34 mouse cellular contexts compared by ENCODE assay signal in the genomic region with DNA sequence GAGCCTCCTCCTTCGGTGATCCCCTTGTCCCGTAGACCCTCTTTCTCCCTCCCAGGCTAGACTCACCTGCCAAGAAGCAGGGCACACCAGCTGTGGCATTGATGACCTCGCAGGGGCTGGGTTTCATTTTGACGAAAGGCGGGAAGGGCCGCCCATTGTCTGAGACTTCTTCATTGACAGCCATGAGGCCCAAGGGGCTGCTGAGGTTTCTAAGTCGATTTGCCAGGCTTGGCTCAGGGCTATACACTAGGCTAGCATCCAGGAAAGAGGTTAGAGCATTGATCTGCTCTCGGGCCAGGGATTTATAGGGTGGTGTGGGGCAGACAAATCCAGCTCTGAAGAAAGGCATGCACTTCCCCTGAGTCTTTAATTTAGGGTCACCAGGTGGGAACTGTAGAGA. TPM values are rescaled to one million over a fixed set of nuclear protein-coding genes. Genes with fewer than 3 reads are reported as not detected.
"Had no signal": no experiment of that assay in that cellular context is flagged by ENCODE, and none has a peak within 500 bp of the region (broad histone marks: within the 10 kb centered on the region; RNA-seq: fewer than 3 reads in every experiment).

No protein-coding gene starts in this region.

- H3K27me3 ChIP-seq: hindbrain, embryonic 13.5 days had no signal

- H3K36me3 ChIP-seq: heart, embryonic 13.5 days; heart, embryonic 15.5 days; hindbrain, embryonic 13.5 days; kidney, embryonic 15.5 days; limb, embryonic 13.5 days; limb, embryonic 15.5 days; liver, embryonic 12.5 days had no signal

- H3K9me3 ChIP-seq: heart, embryonic 13.5 days; heart, embryonic 15.5 days; hindbrain, embryonic 13.5 days; kidney, embryonic 15.5 days; limb, embryonic 13.5 days; limb, embryonic 15.5 days; liver, embryonic 12.5 days had no signal

- H3K4me1 ChIP-seq: heart, embryonic 15.5 days had no signal

- H3K4me3 ChIP-seq: heart, adult 2 months; heart, embryonic 13.5 days; heart, embryonic 15.5 days; hindbrain, embryonic 13.5 days; kidney, embryonic 15.5 days; limb, embryonic 13.5 days; limb, embryonic 15.5 days; liver, embryonic 12.5 days had no signal

- H3K27ac ChIP-seq: heart, adult 2 months; heart, embryonic 13.5 days; heart, embryonic 15.5 days; hindbrain, embryonic 13.5 days; kidney, embryonic 15.5 days; kidney, postnatal 0 days; limb, embryonic 13.5 days; limb, embryonic 15.5 days; liver, embryonic 12.5 days; liver, embryonic 14.5 days had no signal

- DNase-seq: gastrocnemius, postnatal 14 days; gastrocnemius, postnatal 36 days; heart, adult 11 months; heart, adult 2 months; heart, postnatal 14 days; heart, postnatal 36 days; kidney, adult 11 months; kidney, adult 2 months; kidney, adult 9 months; kidney, postnatal 14 days; kidney, postnatal 36 days; layer of hippocampus, adult 9-11 months; layer of hippocampus, postnatal 36 days had no signal

- H3K9ac ChIP-seq: heart, embryonic 13.5 days; heart, embryonic 15.5 days; hindbrain, embryonic 13.5 days; kidney, embryonic 15.5 days; limb, embryonic 13.5 days; limb, embryonic 15.5 days; liver, embryonic 12.5 days; liver, embryonic 14.5 days had no signal

- H3K4me2 ChIP-seq: heart, embryonic 11.5 days; heart, embryonic 13.5 days; heart, embryonic 15.5 days; hindbrain, embryonic 13.5 days; kidney, embryonic 15.5 days; limb, embryonic 13.5 days; limb, embryonic 15.5 days; liver, embryonic 12.5 days had no signal

- ATAC-seq: hindbrain, embryonic 16.5 days; intestine, embryonic 16.5 days; liver, embryonic 12.5 days had no signal

RNA-seq across cellular contexts. Expression of a gene that starts 13.3 kb away (rescaled TPM):
- total RNA-seq: gastrocnemius, adult 18-20 months; gastrocnemius, adult 8-10 months; gastrocnemius, postnatal 14 days; gastrocnemius, postnatal 36 days; heart, adult 2 months; heart, postnatal 36 days; hematopoietic stem cell, adult 5-6 weeks; liver, adult 2 months had no signal
- polyA plus RNA-seq: heart, embryonic 13.5 days; heart, postnatal 0 days; limb, embryonic 11.5 days; liver, adult 2 months; liver, embryonic 12.5 days; liver, embryonic 16.5 days had no signal

RNA-seq across cellular contexts. Expression of a gene that starts 21.4 kb away (rescaled TPM):
- total RNA-seq: gastrocnemius, adult 18-20 months; gastrocnemius, adult 8-10 months; gastrocnemius, postnatal 14 days; gastrocnemius, postnatal 36 days; heart, adult 2 months; heart, postnatal 36 days; left cerebral cortex, postnatal 10 days; left cerebral cortex, postnatal 25 days; liver, adult 2 months had no signal

RNA-seq across cellular contexts. Expression of a gene that starts 54.5 kb away (rescaled TPM):
- total RNA-seq: gastrocnemius, adult 18-20 months; gastrocnemius, adult 8-10 months; heart, adult 2 months had no signal
- polyA plus RNA-seq: heart, postnatal 0 days had no signal
